25 mouse cellular contexts compared by ENCODE assay signal in the genomic region with DNA sequence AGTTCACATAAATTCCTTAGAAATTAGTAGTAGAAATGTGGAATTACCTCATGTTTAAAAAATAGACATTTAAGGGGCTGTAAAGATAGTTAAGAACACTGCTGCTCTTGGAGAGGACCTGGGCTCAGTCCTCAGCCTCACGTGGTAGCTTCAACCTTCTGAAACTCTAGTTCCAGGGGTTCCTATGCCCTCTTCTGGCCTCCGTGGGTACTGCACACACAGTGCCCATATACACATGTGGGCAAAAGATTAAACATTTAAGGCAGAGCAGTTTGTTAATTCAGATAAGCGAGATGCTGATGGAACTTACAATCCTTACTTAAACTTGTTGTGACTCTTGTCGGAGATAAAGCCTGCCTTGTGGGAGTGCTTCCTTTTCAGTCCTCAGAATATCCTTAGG.
DNase-seq lines count a peak whose midpoint lies in the region; TF ChIP-seq lines count a peak whose summit lies in the region.
"Had no signal": no experiment of that assay in that cellular context is flagged by ENCODE, and none has a peak within 500 bp of the region (broad histone marks: within the 10 kb centered on the region; RNA-seq: fewer than 3 reads in every experiment).

No protein-coding gene starts in this region.

- no peak overlapping the region for H3K27ac ChIP-seq in gastrocnemius, adult 2 months
- H3K27ac ChIP-seq in left cerebral cortex, adult 2 months: no peak overlapping the region
- no peak overlapping the region for H3K27ac ChIP-seq in ES-Bruce4 (ENCODE audit: insufficient read depth, low read length)
- H3K27ac ChIP-seq: embryonic facial prominence, embryonic 13.5 days; forebrain, embryonic 10.5 days; hindbrain, embryonic 13.5 days; midbrain, embryonic 12.5 days; neural tube, embryonic 15.5 days had no signal

- TF ChIP-seq POLR2A in ES-Bruce4 (IDR thresholded peaks at IDR 0.05; ENCODE audit: insufficient read depth, low read length): no peak

- TF ChIP-seq EP300 in ES-Bruce4 (IDR thresholded peaks at IDR 0.05; ENCODE audit: insufficient read depth, low read depth, low read length): no peak

- TF ChIP-seq CTCF in gastrocnemius, adult 2 months (IDR thresholded peaks at IDR 0.05): peak; percentile 19; the same call in 1 of the 2 replicates
- peak; percentile 31 for TF ChIP-seq CTCF in left cerebral cortex, adult 2 months (IDR thresholded peaks at IDR 0.05)
- TF ChIP-seq CTCF in ES-Bruce4 (IDR thresholded peaks at IDR 0.05; ENCODE audit: low read depth, low read length): peak; percentile 20

- no peaks in the 10 kb centered on the region for H3K27me3 ChIP-seq in ES-Bruce4 (ENCODE audit: control insufficient read depth, insufficient read depth, low read length, poor library complexity, severe bottlenecking)
- H3K27me3 ChIP-seq: embryonic facial prominence, embryonic 13.5 days; forebrain, embryonic 15.5 days; megakaryocyte, embryonic 14.5 days; midbrain, embryonic 12.5 days; neural tube, embryonic 15.5 days had no signal

- intact Hi-C loops in gastrocnemius, adult 2 months (cut with DNase I): loop anchor here (5.0 kb wide), 1 partner anchor 113 kb away; no protein-coding TSS in a partner anchor
- intact Hi-C loops in gastrocnemius, postnatal 36 days (cut with DNase I): no loop called here
- intact Hi-C loops in left cerebral cortex, adult 2 months (cut with DNase I): no loop called here
- intact Hi-C loops in left cerebral cortex, postnatal 36 days (cut with DNase I): no loop called here

- H3K9ac ChIP-seq in ES-Bruce4 (ENCODE audit: low read depth, poor library complexity, severe bottlenecking): no peak overlapping the region
- H3K9ac ChIP-seq: embryonic facial prominence, embryonic 13.5 days; forebrain, embryonic 15.5 days; hindbrain, embryonic 13.5 days; midbrain, embryonic 12.5 days; neural tube, embryonic 15.5 days had no signal

- no peaks in the 10 kb centered on the region for H3K36me3 ChIP-seq in ES-Bruce4 (ENCODE audit: control insufficient read depth, insufficient read depth, low read length, poor library complexity, severe bottlenecking)
- H3K36me3 ChIP-seq: embryonic facial prominence, embryonic 13.5 days; forebrain, embryonic 10.5 days; forebrain, embryonic 15.5 days; midbrain, embryonic 12.5 days had no signal

- H3K4me1 ChIP-seq in ES-Bruce4 (ENCODE audit: control insufficient read depth, insufficient read depth, low read length): no peaks in the 10 kb centered on the region
- H3K4me1 ChIP-seq: megakaryocyte, embryonic 14.5 days had no signal

- no peak for DNase-seq in gastrocnemius, adult 2 months
- DNase-seq in gastrocnemius, postnatal 36 days: no peak
- DNase-seq in left cerebral cortex, adult 2 months (ENCODE audit: extremely low spot score in 1 of 2, low spot score in 2 of 2): no peak
- no peak for DNase-seq in left cerebral cortex, postnatal 36 days (ENCODE audit: low spot score in 2 of 2)
- DNase-seq in ZHBTc4 (ENCODE audit: low read depth, low spot score): peak; percentile 62
- no peak for DNase-seq in kidney, adult 9 months
- no peak for DNase-seq in cerebellum, adult 9-11 months
- DNase-seq: adrenal gland, postnatal 14 days; cerebellum, adult 11 months; cerebellum, adult 9-10 months; gastrocnemius, postnatal 10 days; heart, postnatal 36 days; layer of hippocampus, postnatal 36 days; lung, postnatal 4 days; retina, postnatal 1 day; right cerebral cortex, postnatal 25 days; thymus, postnatal 14 days had no signal

- no peak overlapping the region for H3K4me3 ChIP-seq in gastrocnemius, adult 2 months
- no peak overlapping the region for H3K4me3 ChIP-seq in left cerebral cortex, adult 2 months
- no peak overlapping the region for H3K4me3 ChIP-seq in ES-Bruce4 (ENCODE audit: low read depth, low read length)
- H3K4me3 ChIP-seq: embryonic facial prominence, embryonic 13.5 days; forebrain, embryonic 10.5 days; forebrain, embryonic 15.5 days; hindbrain, embryonic 13.5 days; megakaryocyte, embryonic 14.5 days; midbrain, embryonic 12.5 days; neural tube, embryonic 15.5 days had no signal

- H3K9me3 ChIP-seq in ES-Bruce4 (replicated peaks; ENCODE audit: control insufficient read depth, insufficient read depth, low read length, poor library complexity, severe bottlenecking): no peaks in the 10 kb centered on the region; the same call in 1 of the 2 replicates
- H3K9me3 ChIP-seq: forebrain, embryonic 15.5 days; hindbrain, embryonic 13.5 days; midbrain, embryonic 12.5 days; neural tube, embryonic 15.5 days had no signal
